Mouse (Mus musculus) erythroid progenitor cell, adult 5-6 weeks (primary cell): Measurements from ENCODE around the gene Olfr376. TPM values are rescaled to one million over a fixed set of nuclear protein-coding genes. Genes with fewer than 3 reads are reported as not detected.

Source experiments
- ATAC-seq: replicated peaks from 2 replicates; pipeline ENCODE4 v1.8.0; 2016; ENCODE audit warnings: moderate number of reproducible peaks, mild to moderate bottlenecking, moderate TSS enrichment, inconsistent platforms; ENCODE audit not compliant: poor library complexity, low FRiP score, severe bottlenecking
- total RNA-seq, 2 experiments: library from RNA; stranded (forward) in 1 of 2; stranded (reverse) in 1 of 2; fragments of 150-400 nt in 1 of 2; fragments of 186-747, 209-891 nt in 1 of 2; gene quantifications; 2 replicates each; pipeline versions ENCODE4 v1.2.3 to v1.2.4; 2015 to 2017; ENCODE audit warnings: low replicate concordance in 2 of 2

Gene Olfr376
- total RNA-seq (2015; ENCODE audit: low replicate concordance) (not detected in 2 replicates), total RNA-seq (2017; ENCODE audit: low replicate concordance) (not detected in 2 replicates)

DNA sequence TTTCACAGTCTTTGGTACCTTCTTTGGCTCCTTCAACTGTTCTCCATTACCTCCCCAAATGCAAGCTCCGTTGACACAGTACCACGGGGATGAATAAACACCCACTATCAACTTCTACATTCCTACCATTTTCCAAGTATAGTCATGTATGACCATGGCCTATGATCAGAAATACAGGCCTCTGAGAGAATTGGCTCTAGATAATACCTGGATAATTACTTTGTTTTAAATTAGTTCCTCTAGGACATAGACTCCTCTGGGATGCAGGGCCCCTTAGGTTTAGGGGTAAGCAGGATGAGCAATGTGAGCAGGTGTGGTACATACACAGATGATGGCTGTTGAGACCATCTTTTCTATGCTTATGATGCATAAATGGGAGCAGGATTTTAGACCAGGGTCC lies at the start of gene Olfr376:
Gene Olfr376 (plus strand): TSS at position 301 of the 400 bp plus-strand sequence.
- no peak for ATAC-seq

DNA sequence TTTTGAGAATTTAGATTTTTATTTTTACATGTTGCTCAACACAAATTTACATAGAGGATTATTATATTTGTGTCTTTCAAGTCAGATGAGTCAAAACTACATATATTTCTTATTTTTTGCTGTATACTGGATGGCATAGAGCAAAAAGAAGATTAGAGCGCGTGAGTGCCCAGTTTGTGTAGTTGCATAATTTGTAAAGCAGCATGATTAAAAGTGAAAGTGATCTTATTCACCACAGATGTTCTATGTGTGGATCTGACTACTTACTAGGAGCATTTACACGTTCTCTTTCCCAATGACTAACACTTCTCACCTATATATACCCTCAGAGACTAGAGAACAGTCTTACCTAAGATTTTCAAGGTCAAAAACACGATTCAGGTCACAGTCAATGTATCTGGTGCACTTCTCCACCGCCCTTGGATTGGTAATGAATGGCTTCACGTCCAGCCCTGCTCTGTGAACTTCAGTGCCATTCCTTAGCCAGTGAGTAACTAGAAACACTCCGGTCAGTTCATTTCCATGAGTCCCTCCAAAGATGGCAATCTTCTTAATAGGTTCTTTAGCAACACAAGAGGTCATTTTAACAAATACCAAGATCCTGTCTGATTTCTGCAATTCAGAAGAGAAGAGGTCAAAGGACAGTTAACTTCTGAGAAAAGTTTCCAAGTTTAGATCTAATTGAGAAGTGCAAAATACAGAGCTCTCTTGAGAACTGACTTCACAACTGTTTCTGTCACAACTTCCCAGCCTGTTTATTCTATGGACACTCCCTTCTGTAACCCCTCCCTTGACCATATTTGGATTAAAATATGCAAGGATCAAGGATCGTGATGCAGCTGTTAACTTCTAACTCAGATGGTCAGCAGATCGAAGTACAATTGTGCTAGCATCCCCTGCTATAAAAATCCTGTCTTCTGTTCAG lies 46.9 kb upstream of the Olfr376 start:
- ATAC-seq = no peak

DNA sequence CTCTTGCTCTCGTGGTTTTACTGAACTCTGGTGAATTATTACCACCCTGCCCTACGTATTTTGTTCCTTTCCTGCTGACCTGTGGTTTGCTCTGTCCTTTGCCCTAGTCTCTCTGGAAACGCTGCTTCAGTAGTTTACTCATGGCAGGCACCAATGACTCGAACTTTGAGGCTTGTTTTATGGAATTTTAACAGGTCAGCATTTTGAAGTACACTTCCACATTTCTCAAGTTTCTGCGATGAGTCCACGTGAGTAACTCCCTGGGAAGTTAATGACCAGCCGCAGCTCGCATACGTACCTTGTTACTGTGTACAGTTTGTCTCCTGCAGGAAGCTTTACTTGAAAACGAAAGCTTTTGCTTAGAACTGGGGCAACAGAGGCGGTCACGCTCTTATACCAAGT lies 44.6 kb upstream of the Olfr376 start:
- no peak for ATAC-seq

DNA sequence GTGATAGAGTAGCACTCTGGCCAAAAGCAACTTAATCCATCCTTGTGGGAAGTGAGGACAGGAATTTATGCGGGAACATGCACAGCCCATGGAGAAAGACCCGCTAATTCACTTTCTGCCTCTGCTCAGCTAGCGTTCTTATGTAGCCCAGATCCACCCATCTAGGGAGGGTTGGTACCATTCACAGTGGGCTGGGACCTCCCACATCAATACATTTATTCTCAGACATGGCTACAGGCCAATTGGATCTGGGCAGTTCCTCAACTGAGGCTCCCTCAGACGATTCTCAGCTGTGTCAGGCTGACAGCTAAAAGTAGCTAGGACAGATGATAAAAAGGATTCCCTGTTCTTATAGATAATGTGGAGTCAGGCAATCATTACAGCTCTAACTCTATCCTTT lies 43.7 kb upstream of the Olfr376 start:
- no peak for ATAC-seq

DNA sequence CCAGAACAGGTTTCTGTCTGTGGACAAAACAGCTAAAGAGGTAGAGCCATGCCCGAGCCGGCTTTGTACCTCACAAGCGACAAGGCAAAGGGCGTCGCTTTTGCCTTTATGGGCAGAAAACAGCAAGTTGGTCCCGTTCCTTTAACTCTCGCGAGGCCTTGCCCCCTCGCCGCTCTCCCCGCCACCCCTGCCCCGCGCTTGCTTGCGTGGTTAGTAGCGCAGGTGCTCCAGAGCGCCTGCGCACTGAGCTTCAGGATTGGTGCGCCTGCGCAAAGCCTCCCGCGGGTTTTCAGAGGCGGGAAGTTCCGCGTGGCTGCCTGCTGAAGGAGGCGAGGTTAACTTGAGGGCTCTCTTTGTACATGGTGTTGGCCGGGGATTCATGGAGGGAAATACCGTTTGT lies 41.6 kb upstream of the Olfr376 start, which contains the start of the genes Aspa, Gm49340 and Spata22:
Gene Aspa (minus strand): TSS at position 155 of the 400 bp plus-strand sequence.
Gene Gm49340 (plus strand): TSS at position 300 of the 400 bp plus-strand sequence.
Gene Spata22 (plus strand): TSS at position 300 of the 400 bp plus-strand sequence.
- no peak for ATAC-seq

DNA sequence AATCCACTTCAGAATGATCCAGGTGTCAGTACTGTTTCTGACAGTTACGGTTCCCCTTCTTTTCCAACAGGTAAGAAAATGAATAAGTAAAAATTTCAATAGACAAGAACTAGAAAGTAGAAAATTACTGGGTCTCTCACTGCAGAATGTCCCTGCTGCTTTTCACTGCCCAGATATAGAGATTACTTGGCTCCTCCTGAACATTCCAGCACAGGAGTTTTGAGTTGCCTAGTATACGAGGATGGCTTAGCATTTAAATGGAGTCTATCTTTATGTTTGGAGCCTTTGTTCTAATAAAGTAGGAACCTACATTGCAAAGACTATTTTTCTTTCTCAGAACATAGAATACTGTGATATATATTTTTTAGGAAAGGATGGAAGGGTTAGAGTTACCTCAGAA lies 37.7 kb upstream of the Olfr376 start:
- no peak for ATAC-seq

DNA sequence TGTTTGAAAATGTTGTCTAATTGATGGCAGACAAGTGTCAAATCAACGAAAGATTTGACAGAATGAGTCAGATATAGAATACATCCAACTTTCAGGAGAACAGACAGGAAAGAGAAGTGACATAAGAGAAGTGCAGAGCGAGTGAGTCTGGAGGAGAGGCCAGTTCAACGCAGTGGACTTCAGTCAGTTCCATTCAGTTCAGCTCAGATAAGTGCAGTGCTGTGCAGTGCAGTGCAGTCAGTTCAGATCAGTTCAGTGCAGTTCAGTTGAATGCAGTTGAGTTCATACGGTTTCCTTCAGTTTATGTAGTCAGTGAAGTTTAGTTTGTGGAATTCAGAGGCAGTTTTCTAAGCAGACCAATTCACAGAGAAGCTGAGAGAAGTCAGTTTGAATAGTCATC lies 34.1 kb upstream of the Olfr376 start:
- ATAC-seq = no peak

DNA sequence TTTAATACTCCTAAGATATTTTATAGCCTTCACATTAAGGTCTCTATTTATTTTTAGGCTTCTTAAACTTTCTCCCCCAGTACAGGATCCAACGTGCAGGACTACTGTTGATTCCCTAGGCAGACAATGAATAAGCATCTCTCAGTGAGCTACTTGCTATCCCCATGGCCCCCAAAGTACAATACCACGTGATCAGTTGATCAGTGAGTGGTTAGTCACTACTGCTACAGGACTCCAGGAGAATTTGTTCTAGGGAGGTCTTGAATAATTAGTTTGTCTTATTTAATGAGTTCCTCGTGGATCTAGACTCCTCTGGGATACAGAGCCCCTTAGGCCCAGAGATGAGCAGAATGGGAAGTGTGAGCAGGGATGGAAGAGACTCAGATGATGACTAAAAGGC lies 20.6 kb upstream of the Olfr376 start, which contains the start of gene Olfr20:
Gene Olfr20 (plus strand): TSS at position 301 of the 400 bp plus-strand sequence.
- no peak for ATAC-seq

DNA sequence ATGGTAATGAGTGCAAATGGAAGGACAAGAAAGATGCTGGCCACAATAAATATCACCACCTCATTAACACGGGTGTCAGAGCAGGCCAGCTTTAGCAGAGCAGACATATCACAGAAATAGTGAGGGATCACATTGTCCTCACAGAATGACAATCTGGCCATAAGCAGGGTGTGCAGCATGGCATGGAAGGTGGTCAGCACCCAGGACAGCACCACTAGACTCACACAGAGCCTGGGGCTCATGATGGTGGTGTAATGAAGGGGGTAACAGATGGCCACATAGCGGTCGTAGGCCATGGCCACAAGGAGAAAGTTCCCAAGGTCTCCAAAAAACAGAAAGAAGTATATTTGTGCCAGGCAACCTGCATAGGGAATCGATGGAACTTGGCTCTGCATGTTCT lies 24.3 kb downstream of the Olfr376 start:
- no peak for ATAC-seq

DNA sequence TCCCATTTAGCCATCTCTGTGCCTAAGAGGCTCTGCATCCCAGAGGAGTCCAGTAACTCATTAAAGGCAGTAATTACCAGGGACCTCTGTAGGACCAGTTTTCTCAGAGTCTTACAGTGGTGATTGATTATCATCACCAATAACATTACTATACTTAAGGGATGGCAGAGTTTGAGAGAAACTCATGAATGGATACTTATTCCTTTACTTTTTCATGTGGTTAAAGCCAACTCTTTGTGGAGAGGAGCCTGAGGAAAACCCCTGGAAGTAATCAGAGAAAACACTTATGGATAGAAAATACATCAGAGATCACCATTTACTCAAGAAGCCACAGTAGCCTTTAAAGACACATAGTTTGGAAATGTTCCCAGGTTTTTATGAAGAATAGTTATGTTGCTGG lies 28.5 kb downstream of the Olfr376 start, which contains the start of gene Olfr1:
Gene Olfr1 (minus strand): TSS at position 101 of the 400 bp plus-strand sequence.
- no peak for ATAC-seq

Other genes starting within 250 kb of the Olfr376 start
- gene Haspin, start 233.0 kb upstream of the Olfr376 start, total RNA-seq (2015; ENCODE audit: low replicate concordance) = 44.3 and 57.4 TPM in 2 replicates
- gene Haspin, start 233.0 kb upstream of the Olfr376 start, total RNA-seq (2017; ENCODE audit: low replicate concordance) = 65.1 and 71.6 TPM in 2 replicates
- not detected in 2 replicates for gene P2rx5, start 210.8 kb upstream of the Olfr376 start, total RNA-seq (2015; ENCODE audit: low replicate concordance)
- gene P2rx5, start 210.8 kb upstream of the Olfr376 start, total RNA-seq (2017; ENCODE audit: low replicate concordance) = not detected in 2 replicates
- 16.9 and 27.2 TPM in 2 replicates for gene Emc6, start 194.2 kb upstream of the Olfr376 start, total RNA-seq (2015; ENCODE audit: low replicate concordance)
- 8.0 and 31.8 TPM in 2 replicates for gene Emc6, start 194.2 kb upstream of the Olfr376 start, total RNA-seq (2017; ENCODE audit: low replicate concordance)
- 2.1 and 9.4 TPM in 2 replicates for gene Tax1bp3, start 194.2 kb upstream of the Olfr376 start, total RNA-seq (2015; ENCODE audit: low replicate concordance)
- gene Tax1bp3, start 194.2 kb upstream of the Olfr376 start, total RNA-seq (2017; ENCODE audit: low replicate concordance) = 3.3 and 6.9 TPM in 2 replicates
- gene Ctns, start 172.2 kb upstream of the Olfr376 start, total RNA-seq (2015; ENCODE audit: low replicate concordance) = 5.9 and 11.9 TPM in 2 replicates
- gene Ctns, start 172.2 kb upstream of the Olfr376 start, total RNA-seq (2017; ENCODE audit: low replicate concordance) = 7.7 and 15.1 TPM in 2 replicates
- gene Shpk, start 171.8 kb upstream of the Olfr376 start, total RNA-seq (2015; ENCODE audit: low replicate concordance) = 2.9 TPM in 1 of 2 replicates, not detected in the other
- gene Shpk, start 171.8 kb upstream of the Olfr376 start, total RNA-seq (2017; ENCODE audit: low replicate concordance) = 0.39 TPM in 1 of 2 replicates, not detected in the other
- gene Trpv1, start 137.0 kb upstream of the Olfr376 start, total RNA-seq (2015; ENCODE audit: low replicate concordance) = not detected in 2 replicates
- gene Trpv1, start 137.0 kb upstream of the Olfr376 start, total RNA-seq (2017; ENCODE audit: low replicate concordance) = not detected in 2 replicates
- gene Trpv3, start 103.9 kb upstream of the Olfr376 start, total RNA-seq (2015; ENCODE audit: low replicate concordance) = not detected in 2 replicates
- not detected in 2 replicates for gene Trpv3, start 103.9 kb upstream of the Olfr376 start, total RNA-seq (2017; ENCODE audit: low replicate concordance)
- not detected in 2 replicates for gene Aspa, start 41.6 kb upstream of the Olfr376 start, total RNA-seq (2015; ENCODE audit: low replicate concordance)
- gene Aspa, start 41.6 kb upstream of the Olfr376 start, total RNA-seq (2017; ENCODE audit: low replicate concordance) = not detected in 2 replicates
- not detected in 2 replicates for gene Gm49340, start 41.5 kb upstream of the Olfr376 start, total RNA-seq (2015; ENCODE audit: low replicate concordance)
- not detected in 2 replicates for gene Gm49340, start 41.5 kb upstream of the Olfr376 start, total RNA-seq (2017; ENCODE audit: low replicate concordance)
- gene Spata22, start 41.5 kb upstream of the Olfr376 start, total RNA-seq (2015; ENCODE audit: low replicate concordance) = not detected in 2 replicates
- gene Spata22, start 41.5 kb upstream of the Olfr376 start, total RNA-seq (2017; ENCODE audit: low replicate concordance) = not detected in 2 replicates
- gene Olfr20, start 20.5 kb upstream of the Olfr376 start, total RNA-seq (2015; ENCODE audit: low replicate concordance) = not detected in 2 replicates
- gene Olfr20, start 20.5 kb upstream of the Olfr376 start, total RNA-seq (2017; ENCODE audit: low replicate concordance) = not detected in 2 replicates
- gene Olfr1, start 28.4 kb downstream of the Olfr376 start, total RNA-seq (2015; ENCODE audit: low replicate concordance) = not detected in 2 replicates
- gene Olfr1, start 28.4 kb downstream of the Olfr376 start, total RNA-seq (2017; ENCODE audit: low replicate concordance) = not detected in 2 replicates
- gene Olfr378, start 57.2 kb downstream of the Olfr376 start, total RNA-seq (2015; ENCODE audit: low replicate concordance) = not detected in 2 replicates
- not detected in 2 replicates for gene Olfr378, start 57.2 kb downstream of the Olfr376 start, total RNA-seq (2017; ENCODE audit: low replicate concordance)
- not detected in 2 replicates for gene Olfr380, start 86.3 kb downstream of the Olfr376 start, total RNA-seq (2015; ENCODE audit: low replicate concordance)
- gene Olfr380, start 86.3 kb downstream of the Olfr376 start, total RNA-seq (2017; ENCODE audit: low replicate concordance) = not detected in 2 replicates
- gene Olfr381, start 120.4 kb downstream of the Olfr376 start, total RNA-seq (2015; ENCODE audit: low replicate concordance) = not detected in 2 replicates
- gene Olfr381, start 120.4 kb downstream of the Olfr376 start, total RNA-seq (2017; ENCODE audit: low replicate concordance) = not detected in 2 replicates
- gene Olfr382, start 146.0 kb downstream of the Olfr376 start, total RNA-seq (2015; ENCODE audit: low replicate concordance) = not detected in 2 replicates
- not detected in 2 replicates for gene Olfr382, start 146.0 kb downstream of the Olfr376 start, total RNA-seq (2017; ENCODE audit: low replicate concordance)
- not detected in 2 replicates for gene Olfr385, start 221.8 kb downstream of the Olfr376 start, total RNA-seq (2015; ENCODE audit: low replicate concordance)
- not detected in 2 replicates for gene Olfr385, start 221.8 kb downstream of the Olfr376 start, total RNA-seq (2017; ENCODE audit: low replicate concordance)
- not detected in 2 replicates for gene Olfr384, start 227.3 kb downstream of the Olfr376 start, total RNA-seq (2015; ENCODE audit: low replicate concordance)
- gene Olfr384, start 227.3 kb downstream of the Olfr376 start, total RNA-seq (2017; ENCODE audit: low replicate concordance) = not detected in 2 replicates